Mouse (Mus musculus): ENCODE measurements at regions not wholly inside any gene's neighbourhood (a gene's known extent, or its start where the extent isn't known, plus 50 kb on each side); places are given as distances from the start of the nearest gene placed in this dataset.

DNA sequence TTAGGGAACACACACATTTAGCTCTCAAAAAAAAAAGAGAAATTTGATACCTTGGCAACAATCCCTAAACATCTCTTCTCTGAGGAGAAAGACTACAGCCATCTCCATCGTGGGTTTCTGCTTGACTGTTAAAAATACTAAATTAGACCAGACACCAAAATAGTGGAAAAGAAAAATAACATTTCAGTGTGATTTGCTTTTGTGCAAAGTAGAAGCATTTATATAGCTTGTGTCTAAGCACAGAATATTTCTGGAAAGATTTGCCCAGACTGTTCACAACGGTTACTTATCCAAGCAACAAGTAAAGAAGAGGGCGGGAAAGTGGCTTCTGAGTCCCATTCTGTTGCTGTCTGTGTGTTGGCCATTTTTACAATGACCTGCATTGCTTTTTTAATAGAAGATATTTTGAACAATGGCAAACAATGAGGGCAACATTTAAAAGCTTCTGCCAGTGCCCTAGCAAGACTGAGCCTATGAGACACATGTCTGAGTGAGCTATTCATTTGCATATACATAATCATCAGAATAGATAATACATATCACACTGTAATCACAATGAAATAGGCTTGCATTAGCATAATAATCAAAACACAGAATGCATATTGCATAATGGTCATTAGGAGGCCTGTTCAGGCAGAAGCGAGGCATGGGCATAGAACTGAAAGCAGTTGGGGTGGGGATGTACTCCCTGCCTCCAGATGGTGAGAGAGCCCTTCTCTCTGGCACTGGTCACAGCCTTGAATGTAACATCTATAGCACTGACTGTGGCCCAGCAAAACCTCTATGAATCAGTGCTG, 159.5 kb upstream of the Irf2bp2 start:
- Histone ChIP-seq H3K79me2 (ENCODE audit: control insufficient read depth, insufficient read depth, low read length, poor library complexity) (no peaks in the 10 kb centered on the region), H3K4me1 (ENCODE audit: control insufficient read depth in 1 of 2, insufficient read depth in 2 of 2, low read length in 2 of 2) (peaks cover 0 to 11% of the 10 kb centered on the region in 2 experiments; a peak in 3 of 4 replicates), H3K36me3 (ENCODE audit: control insufficient read depth in 1 of 2, insufficient read depth in 2 of 2, low read length in 2 of 2) (peaks cover 0 to 7% of the 10 kb centered on the region in 2 experiments; a peak in 1 of 4 replicates), H3K27ac (ENCODE audit: control insufficient read depth, low read depth, low read length) (no peak overlapping the region), H3K9ac (ENCODE audit: control insufficient read depth, low read depth, low read length, poor library complexity, severe bottlenecking) (no peak overlapping the region), H3K27me3 (ENCODE audit: control insufficient read depth in 1 of 2, insufficient read depth in 2 of 2, low read length in 2 of 2) (no peaks in the 10 kb centered on the region; a peak in 2 of 4 replicates), H3K4me3 (ENCODE audit: control insufficient read depth in 1 of 2, insufficient read depth in 1 of 2, low read depth in 2 of 2, low read length in 2 of 2) (no peak overlapping the region), H3K9me3 (replicated peaks; ENCODE audit: insufficient read depth, low read length) (no peaks in the 10 kb centered on the region)
- TF ChIP-seq MAZ (IDR thresholded peaks at IDR 0.05; ENCODE audit: low read depth, low read length) (no peak), SMC3 (IDR thresholded peaks at IDR 0.05; ENCODE audit: low read depth, low read length) (no peak), USF1 (IDR thresholded peaks at IDR 0.05; ENCODE audit: low read depth, low read length) (no peak), TBP (IDR thresholded peaks at IDR 0.05; ENCODE audit: low read depth, low read length) (no peak), ZNF384 (IDR thresholded peaks at IDR 0.05; ENCODE audit: low read depth, low read length) (no peak), BHLHE40 (IDR thresholded peaks at IDR 0.05; ENCODE audit: borderline replicate concordance, low read depth, low read length) (no peak), ETS1 (IDR thresholded peaks at IDR 0.05; ENCODE audit: low read depth, low read length) (no peak), CHD2 (IDR thresholded peaks at IDR 0.05; ENCODE audit: low read length) (no peak)
- no peak for DNase-seq (ENCODE audit: low read depth, low spot score)

GRCm38 (mm10) chr8:126751416-126752140, 157.8 kb upstream of the Irf2bp2 start:
- no peak for TF ChIP-seq NRF1 (IDR thresholded peaks at IDR 0.05; ENCODE audit: insufficient read depth, low read depth, low read length, poor library complexity, severe bottlenecking)
- TF ChIP-seq ZC3H11A (IDR thresholded peaks at IDR 0.05; ENCODE audit: low read depth, low read length) = no peak
- no peak for TF ChIP-seq USF1 (IDR thresholded peaks at IDR 0.05; ENCODE audit: low read depth, low read length)
- TF ChIP-seq SIN3A (IDR thresholded peaks at IDR 0.05; ENCODE audit: low read length) = no peak
- TF ChIP-seq MAFK (IDR thresholded peaks at IDR 0.05; ENCODE audit: borderline replicate concordance, low read depth, low read length) = no peak
- TF ChIP-seq MXI1 (IDR thresholded peaks at IDR 0.05; ENCODE audit: low read depth, low read length) = no peak
- no peak for TF ChIP-seq NELFE (IDR thresholded peaks at IDR 0.05; ENCODE audit: low read depth, low read length)
- no peak for TF ChIP-seq EP300 (IDR thresholded peaks at IDR 0.05; ENCODE audit: low read depth in 1 of 2, low read length in 2 of 2)
- no peak for TF ChIP-seq KAT2A (conservative IDR thresholded peaks at IDR 0.05; ENCODE audit: low read depth, low read length)
- TF ChIP-seq MYC (IDR thresholded peaks at IDR 0.05; ENCODE audit: low read depth, low read length) = no peak
- no peak for TF ChIP-seq UBTF (IDR thresholded peaks at IDR 0.05; ENCODE audit: borderline replicate concordance, insufficient read depth, low read depth, low read length)
- TF ChIP-seq POLR2A (IDR thresholded peaks at IDR 0.05; ENCODE audit: control insufficient read depth in 1 of 2, insufficient read depth in 1 of 2, low read depth in 1 of 2, low read length in 2 of 2, poor library complexity in 1 of 2) = no peak
- H3K79me2 ChIP-seq (ENCODE audit: control insufficient read depth, insufficient read depth, low read length, poor library complexity) = no peaks in the 10 kb centered on the region
- H3K4me1 ChIP-seq (ENCODE audit: control insufficient read depth in 1 of 2, insufficient read depth in 2 of 2, low read length in 2 of 2) = peaks cover 0 to 4% of the 10 kb centered on the region in 2 experiments; a peak in 3 of 4 replicates

More at GRCm38 (mm10) chr8:126751416-126752140, 157.8 kb upstream of the Irf2bp2 start:
- no peak overlapping the region for H3K27ac ChIP-seq (ENCODE audit: control insufficient read depth, low read depth, low read length)
- H3K36me3 ChIP-seq (ENCODE audit: control insufficient read depth in 1 of 2, insufficient read depth in 2 of 2, low read length in 2 of 2) = peaks cover 0 to 4% of the 10 kb centered on the region in 2 experiments; a peak in 1 of 4 replicates
- no peak overlapping the region for H3K4me3 ChIP-seq (ENCODE audit: control insufficient read depth in 1 of 2, insufficient read depth in 1 of 2, low read depth in 2 of 2, low read length in 2 of 2)
- no peak overlapping the region for H3K9ac ChIP-seq (ENCODE audit: control insufficient read depth, low read depth, low read length, poor library complexity, severe bottlenecking)
- no peaks in the 10 kb centered on the region for H3K9me3 ChIP-seq (replicated peaks; ENCODE audit: insufficient read depth, low read length)
- no peaks in the 10 kb centered on the region; a peak in 2 of 4 replicates for H3K27me3 ChIP-seq (ENCODE audit: control insufficient read depth in 1 of 2, insufficient read depth in 2 of 2, low read length in 2 of 2)
- no peak for DNase-seq (ENCODE audit: low read depth, low spot score)
